Mouse (Mus musculus) intestine, embryonic 14.5 days (tissue): Measurements from ENCODE around the gene Mark2. TPM values are rescaled to one million over a fixed set of nuclear protein-coding genes. Genes with fewer than 3 reads are reported as not detected.

Source experiments
- ATAC-seq: fragments of 200-750 bp; cut with Nextera tagmentation; replicated peaks from 2 replicates; pipeline ENCODE4 v1.8.0; 2017; ENCODE audit warnings: low read depth, moderate number of reproducible peaks, moderate TSS enrichment, moderate library complexity; ENCODE audit not compliant: low FRiP score, low TSS enrichment
- DNase-seq: peaks from one replicate; pipeline ENCODE4 v3.0.0-alpha.2; 2018; ENCODE audit warnings: low spot score
- H3K27ac ChIP-seq: fragments of 300-500 bp; sonication (generic); 2 replicates; pipeline ENCODE4 v1.5.1; 2014; ENCODE audit warnings: low read depth, mild to moderate bottlenecking, control low read depth
- H3K27me3 ChIP-seq: fragments of 300-500 bp; sonication (generic); replicated peaks from 2 replicates; pipeline ENCODE4 v1.6.1; 2014; ENCODE audit warnings: low read length, control low read depth; ENCODE audit not compliant: control insufficient read depth, insufficient read depth
- H3K36me3 ChIP-seq: fragments of 300-500 bp; sonication (generic); 2 replicates; pipeline ENCODE4 v1.6.1; 2014; ENCODE audit warnings: low read length, control low read depth; ENCODE audit not compliant: control insufficient read depth, insufficient read depth
- H3K4me1 ChIP-seq: fragments of 300-500 bp; sonication (generic); replicated peaks from 2 replicates; pipeline ENCODE4 v1.6.1; 2014; ENCODE audit warnings: low read length, control low read depth, mixed read lengths; ENCODE audit not compliant: control insufficient read depth, insufficient read depth
- H3K4me2 ChIP-seq: fragments of 300-500 bp; sonication (generic); 2 replicates; pipeline ENCODE4 v1.6.1; 2014; ENCODE audit warnings: low read length
- H3K4me3 ChIP-seq: fragments of 300-500 bp; sonication (generic); 2 replicates; pipeline ENCODE4 v1.5.1; 2014; ENCODE audit warnings: low read depth, low read length, control low read depth, mixed read lengths
- H3K9ac ChIP-seq: fragments of 300-500 bp; sonication (generic); 2 replicates; pipeline ENCODE4 v1.6.1; 2014; ENCODE audit warnings: mild to moderate bottlenecking, low read length
- H3K9me3 ChIP-seq: fragments of 300-500 bp; sonication (generic); 2 replicates; pipeline ENCODE4 v1.6.1; 2016; ENCODE audit warnings: low read length, control low read depth; ENCODE audit not compliant: control insufficient read depth
- WGBS: fragments of 180-500 bp; shearing (Covaris S2); extraction: QIAGEN DNeasy Blood & Tissue Kit; methylation state at CpG from one replicate; pipeline ENCODE4 v1.1.7; 2014; 5-methylcytosine and 5-hydroxymethylcytosine counted together
- polyA plus RNA-seq: library from polyadenylated mRNA; unstranded; fragments of >200 nt; fragmentation: Nextera tagmentation; extraction: Ambion mirVana; gene quantifications from 2 replicates; pipeline ENCODE4 v1.2.1, GENCODE M21; 2014

The Mark2 gene
- polyA plus RNA-seq, 1 experiment from 2014 or later, result 54.0 TPM

- no peak; the same call in 1 of the 2 replicates for ATAC-seq
Measured at GRCm38 (mm10) chr19:7279114-7279513, 62.5 kb downstream of the Mark2 start.

GRCm38 (mm10) chr19:7278200-7278906 lies 63.3 kb downstream of the Mark2 start:
- ATAC-seq (no peak), DNase-seq (no peak)
- WGBS, result 82% methylated on average over 6 of the region's 6 CpGs
- Histone ChIP-seq H3K36me3 (peaks cover 87% of the 10 kb centered on the region), H3K27me3 (no peaks in the 10 kb centered on the region), H3K9me3 (peaks cover 2% of the 10 kb centered on the region; the same call in 1 of the 2 replicates), H3K4me2 (no peak overlapping the region), H3K27ac (no peak overlapping the region), H3K4me3 (no peak overlapping the region), H3K9ac (no peak overlapping the region), H3K4me1 (peaks cover 3% of the 10 kb centered on the region; the same call in 1 of the 2 replicates)

More at GRCm38 (mm10) chr19:7279114-7279513, 62.5 kb downstream of the Mark2 start:
- DNase-seq, result peak; percentile 71
- H3K9me3 ChIP-seq, result no peaks in the 10 kb centered on the region
- H3K4me2 ChIP-seq, result no peak overlapping the region
- WGBS, result 34% methylated on average over 6 of the region's 6 CpGs
- H3K9ac ChIP-seq, result no peak overlapping the region
- no peaks in the 10 kb centered on the region for H3K27me3 ChIP-seq
- no peak overlapping the region for H3K27ac ChIP-seq
- H3K36me3 ChIP-seq, result peaks cover 87% of the 10 kb centered on the region
- no peak overlapping the region for H3K4me3 ChIP-seq
- peaks cover 3% of the 10 kb centered on the region; the same call in 1 of the 2 replicates for H3K4me1 ChIP-seq

- DNase-seq (no peak), ATAC-seq (no peak)
- Histone ChIP-seq H3K9me3 (peaks cover 2% of the 10 kb centered on the region; the same call in 1 of the 2 replicates), H3K27me3 (no peaks in the 10 kb centered on the region), H3K36me3 (peaks cover 87% of the 10 kb centered on the region), H3K27ac (no peak overlapping the region), H3K4me2 (no peak overlapping the region), H3K9ac (no peak overlapping the region), H3K4me1 (peaks cover 3% of the 10 kb centered on the region; the same call in 1 of the 2 replicates), H3K4me3 (no peak overlapping the region)
- WGBS, result 77% methylated on average over 7 of the region's 7 CpGs
Measured at GRCm38 (mm10) chr19:7276796-7277195, 64.9 kb downstream of the Mark2 start.

- Histone ChIP-seq H3K27ac (no peak overlapping the region), H3K9me3 (peaks cover 2% of the 10 kb centered on the region; the same call in 1 of the 2 replicates), H3K27me3 (no peaks in the 10 kb centered on the region), H3K4me1 (peaks cover 3% of the 10 kb centered on the region; the same call in 1 of the 2 replicates), H3K9ac (no peak overlapping the region), H3K36me3 (peaks cover 87% of the 10 kb centered on the region), H3K4me2 (no peak overlapping the region), H3K4me3 (no peak overlapping the region)
- WGBS, result 64% methylated on average over 7 of the region's 7 CpGs
- ATAC-seq, result no peak
- no peak for DNase-seq
Measured at GRCm38 (mm10) chr19:7276053-7276659, 65.5 kb downstream of the Mark2 start.

- H3K36me3 ChIP-seq, result peaks cover 81% of the 10 kb centered on the region
- no peak for ATAC-seq
- no peak overlapping the region for H3K9ac ChIP-seq
- peaks cover 2% of the 10 kb centered on the region; the same call in 1 of the 2 replicates for H3K9me3 ChIP-seq
- no peak overlapping the region for H3K4me3 ChIP-seq
- no peak overlapping the region; the same call in 1 of the 2 replicates for H3K27ac ChIP-seq
- H3K4me1 ChIP-seq, result peaks cover 3% of the 10 kb centered on the region; the same call in 1 of the 2 replicates
- 51% methylated on average over 7 of the region's 7 CpGs for WGBS
- no peak for DNase-seq
- no peaks in the 10 kb centered on the region for H3K27me3 ChIP-seq
- H3K4me2 ChIP-seq, result no peak overlapping the region
Measured at GRCm38 (mm10) chr19:7275131-7275789, 66.4 kb downstream of the Mark2 start.

GRCm38 (mm10) chr19:7274326-7274990 lies 67.2 kb downstream of the Mark2 start:
- Histone ChIP-seq H3K9ac (no peak overlapping the region), H3K4me3 (no peak overlapping the region), H3K27ac (no peak overlapping the region), H3K27me3 (no peaks in the 10 kb centered on the region), H3K4me2 (no peak overlapping the region), H3K4me1 (peaks cover 9% of the 10 kb centered on the region; the same call in 1 of the 2 replicates), H3K36me3 (peaks cover 74% of the 10 kb centered on the region), H3K9me3 (peaks cover 2% of the 10 kb centered on the region; the same call in 1 of the 2 replicates)
- 79% methylated on average over 13 of the region's 13 CpGs for WGBS
- ATAC-seq (no peak), DNase-seq (no peak)

GRCm38 (mm10) chr19:7273486-7273885 lies 68.2 kb downstream of the Mark2 start:
- Histone ChIP-seq H3K9ac (no peak overlapping the region), H3K27ac (no peak overlapping the region), H3K4me1 (peaks cover 14% of the 10 kb centered on the region; the same call in 1 of the 2 replicates), H3K36me3 (peaks cover 68% of the 10 kb centered on the region), H3K9me3 (peaks cover 2% of the 10 kb centered on the region; the same call in 1 of the 2 replicates), H3K4me2 (no peak overlapping the region), H3K4me3 (no peak overlapping the region), H3K27me3 (no peaks in the 10 kb centered on the region)
- DNase-seq (no peak), ATAC-seq (no peak)
- 88% methylated on average over 4 of the region's 4 CpGs for WGBS
